Mouse (Mus musculus): ENCODE measurements around the gene Cab39l.

- TF ChIP-seq CTCF (conservative IDR thresholded peaks at IDR 0.05; ENCODE audit: low read length) (no peak), POU5F1 (IDR thresholded peaks at IDR 0.05; ENCODE audit: borderline replicate concordance, low read length) (no peak), NANOG (IDR thresholded peaks at IDR 0.05; ENCODE audit: borderline replicate concordance, low read length) (no peak)
Measured at GRCm38 (mm10) chr14:59607021-59607420, 166.2 kb downstream of the Cab39l start.

Data from E14TG2a.4 (cell line).